Mouse (Mus musculus): ENCODE results near the gene Cfap221.

DNA sequence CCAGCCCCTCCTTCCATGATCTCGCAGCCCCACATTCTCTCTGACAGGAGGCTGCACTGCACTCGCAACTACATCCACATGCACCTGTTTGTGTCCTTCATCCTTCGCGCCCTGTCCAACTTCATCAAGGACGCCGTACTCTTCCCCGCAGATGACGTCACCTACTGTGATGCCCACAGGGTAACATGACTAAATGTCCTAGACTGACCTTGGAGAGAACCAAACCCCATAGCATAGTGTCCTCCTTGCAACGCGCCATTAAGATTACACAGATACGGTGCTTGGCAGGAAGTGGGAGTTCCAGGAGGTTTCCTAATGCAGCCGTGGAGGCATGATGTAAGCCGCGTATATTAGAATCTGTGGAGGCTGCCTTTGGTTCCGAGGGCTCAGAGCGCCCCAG is 47.5 kb upstream of the Cfap221 start:
- TF ChIP-seq CTCF (IDR thresholded peaks at IDR 0.05; ENCODE audit: low read depth) = no peak
- TF ChIP-seq EP300 (optimal IDR thresholded peaks at IDR 0.05) = no peak

Measured in stomach, postnatal 0 days (tissue).